Mouse (Mus musculus): Measurements from ENCODE around the gene Arhgef26.

DNA sequence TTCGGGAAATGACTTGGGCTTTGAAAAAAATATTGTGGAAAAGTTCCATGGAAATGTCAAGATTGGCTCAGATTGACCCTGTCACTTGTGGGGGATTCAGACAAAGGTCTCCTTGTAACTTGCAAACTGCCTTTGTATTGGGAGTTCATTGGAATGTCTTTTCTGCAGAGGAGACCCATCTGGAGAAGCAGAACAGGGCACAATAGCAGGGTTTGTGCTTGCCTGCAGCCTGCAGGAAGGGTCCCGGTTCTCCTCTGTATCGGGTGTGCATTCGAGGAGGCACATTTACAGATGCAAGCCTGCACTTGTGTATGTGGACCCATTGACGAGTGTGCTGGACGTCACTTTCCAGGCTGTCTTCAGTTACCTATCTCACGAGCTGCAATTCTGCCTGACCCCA lies 56.1 kb downstream of the Arhgef26 start:
- TF ChIP-seq CTCF (IDR thresholded peaks at IDR 0.05; ENCODE audit: borderline replicate concordance, control insufficient read depth, extremely low read depth, insufficient read depth, low read length, poor library complexity): no peak
- TF ChIP-seq POLR2A (IDR thresholded peaks at IDR 0.05; ENCODE audit: control insufficient read depth, extremely low read depth, insufficient read depth, low read length, poor library complexity): no peak
